ENCODE assay signal across 18 mouse cellular contexts in the genomic region with DNA sequence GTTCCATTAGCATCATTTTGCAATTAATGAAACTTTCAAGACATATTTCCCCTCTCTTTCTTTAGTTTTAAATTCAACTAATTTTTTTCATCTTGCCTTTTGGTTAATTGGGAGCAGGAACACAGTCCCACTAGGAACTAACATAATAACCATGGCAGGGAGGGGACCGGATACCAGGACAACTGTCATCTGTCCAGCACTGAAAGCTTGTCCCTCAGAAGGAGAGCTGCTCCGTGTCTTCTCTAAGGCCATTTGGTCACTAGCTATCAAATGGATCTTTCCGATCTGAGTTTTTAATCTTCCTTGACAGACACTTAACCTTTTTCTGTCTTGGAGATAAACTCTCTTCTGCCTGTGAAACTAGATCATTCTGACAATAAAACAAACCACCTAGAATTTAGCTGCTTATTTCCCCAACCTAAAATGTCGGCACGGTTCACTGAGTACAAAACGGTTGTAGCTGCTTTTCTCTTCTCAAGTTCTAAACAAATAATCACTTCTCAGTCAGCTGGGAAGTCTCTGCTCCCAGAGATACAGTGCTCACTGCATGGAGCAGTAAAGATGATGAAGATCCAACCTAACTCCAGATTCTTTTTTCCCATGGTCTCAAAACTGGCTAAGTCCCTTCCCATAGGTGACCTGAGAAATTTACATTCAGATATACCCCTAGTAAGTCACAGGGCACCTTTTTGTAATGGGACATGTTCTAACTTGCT.
"Had no signal": no experiment of that assay in that cellular context is flagged by ENCODE, and none has a peak within 500 bp of the region (broad histone marks: within the 10 kb centered on the region; RNA-seq: fewer than 3 reads in every experiment).

No protein-coding gene starts in this region.

- H3K4me3 ChIP-seq: midbrain, embryonic 10.5 days; myocyte; neural tube, embryonic 13.5 days; neural tube, embryonic 15.5 days had no signal

- H3K36me3 ChIP-seq: midbrain, embryonic 10.5 days; neural tube, embryonic 13.5 days; neural tube, embryonic 15.5 days had no signal

- DNase-seq: lung, adult 18-20 months; lung, embryonic 14.5 days; lung, postnatal 10 days; lung, postnatal 4 days; midbrain, embryonic 14.5 days; retina, postnatal 1 day; right cerebral cortex, adult 18-20 months; right cerebral cortex, postnatal 25 days; right cerebral cortex, postnatal 4 days; spleen, adult 18-20 months; thymus, adult 18-20 months; thymus, postnatal 14 days; thymus, postnatal 36 days had no signal

- ATAC-seq: midbrain, embryonic 16.5 days had no signal

- H3K9ac ChIP-seq: lung, embryonic 14.5 days; neural tube, embryonic 13.5 days; neural tube, embryonic 15.5 days had no signal

- H3K4me1 ChIP-seq: midbrain, embryonic 10.5 days; neural tube, embryonic 13.5 days; neural tube, embryonic 15.5 days had no signal

- H3K27ac ChIP-seq: midbrain, embryonic 10.5 days; neural tube, embryonic 13.5 days; neural tube, embryonic 15.5 days had no signal

- H3K9me3 ChIP-seq: midbrain, embryonic 10.5 days; neural tube, embryonic 13.5 days; neural tube, embryonic 15.5 days had no signal

- H3K4me2 ChIP-seq: lung, embryonic 14.5 days; neural tube, embryonic 13.5 days; neural tube, embryonic 15.5 days had no signal

- H3K27me3 ChIP-seq: neural tube, embryonic 13.5 days; neural tube, embryonic 15.5 days had no signal
